Comparison of ENCODE assay signal across 21 mouse cellular contexts in the genomic region with DNA sequence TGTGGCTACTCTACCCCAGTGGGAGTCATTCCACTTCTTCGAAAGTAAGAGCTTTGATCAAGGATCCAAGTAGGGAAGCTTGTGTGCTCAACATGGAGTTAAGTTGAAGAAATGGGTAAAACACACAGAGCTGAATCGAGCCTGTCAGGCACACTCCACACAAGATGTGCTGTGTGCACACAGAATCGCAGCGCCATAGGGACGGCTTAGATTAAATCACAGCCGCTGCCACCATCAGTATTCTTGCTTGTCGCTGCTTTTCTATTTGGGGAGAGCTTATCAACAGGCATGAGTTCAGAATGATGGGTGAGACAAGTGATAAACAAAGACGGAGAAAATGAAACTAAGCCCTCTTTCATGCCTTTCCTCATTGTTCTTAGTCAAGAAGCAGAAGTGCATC.
A peak's percentile ranks its signal among the peaks of the same experiment; 100 is the strongest.
DNase-seq lines count a peak whose midpoint lies in the region; ATAC-seq and TF ChIP-seq lines count a peak whose summit lies in the region.
"Had no signal": no experiment of that assay in that cellular context is flagged by ENCODE, and none has a peak within 500 bp of the region (broad histone marks: within the 10 kb centered on the region; RNA-seq: fewer than 3 reads in every experiment).

No protein-coding gene starts in this region.

- 48% methylated on average over 8 of the region's 8 CpGs for WGBS in heart, embryonic 12.5 days
- 59% methylated on average over 8 of the region's 8 CpGs for WGBS in hindbrain, postnatal 0 days
- 64% methylated on average over 8 of the region's 8 CpGs for WGBS in hindbrain, embryonic 12.5 days
- WGBS in liver, postnatal 0 days (ENCODE audit: insufficient replicate concordance): 67% methylated on average over 8 of the region's 8 CpGs

- H3K9ac ChIP-seq in heart, embryonic 12.5 days: no peak overlapping the region
- H3K9ac ChIP-seq in hindbrain, postnatal 0 days (replicated peaks; ENCODE audit: low read length): no peak overlapping the region
- no peak overlapping the region for H3K9ac ChIP-seq in hindbrain, embryonic 12.5 days
- no peak overlapping the region for H3K9ac ChIP-seq in liver, postnatal 0 days (replicated peaks)
- H3K9ac ChIP-seq: embryonic facial prominence, embryonic 12.5 days; liver, embryonic 12.5 days; stomach, embryonic 15.5 days had no signal

- no peak for TF ChIP-seq EP300 in liver, postnatal 0 days (IDR thresholded peaks at IDR 0.05; ENCODE audit: low read depth)

- H3K4me3 ChIP-seq in heart, embryonic 12.5 days: peak overlapping the region; percentile 21
- H3K4me3 ChIP-seq in hindbrain, postnatal 0 days (ENCODE audit: low read length): no peak overlapping the region
- no peak overlapping the region for H3K4me3 ChIP-seq in hindbrain, embryonic 12.5 days
- no peak overlapping the region for H3K4me3 ChIP-seq in liver, postnatal 0 days (ENCODE audit: low read depth, low read length)
- H3K4me3 ChIP-seq: embryonic facial prominence, embryonic 12.5 days; limb, embryonic 10.5 days; liver, embryonic 12.5 days; megakaryocyte, embryonic 14.5 days; stomach, embryonic 15.5 days had no signal

- no peaks in the 10 kb centered on the region for H3K9me3 ChIP-seq in heart, embryonic 12.5 days (replicated peaks)
- H3K9me3 ChIP-seq in hindbrain, postnatal 0 days (ENCODE audit: low read length): no peaks in the 10 kb centered on the region
- no peaks in the 10 kb centered on the region for H3K9me3 ChIP-seq in hindbrain, embryonic 12.5 days (replicated peaks)
- H3K9me3 ChIP-seq in liver, postnatal 0 days (ENCODE audit: low read length): no peaks in the 10 kb centered on the region
- H3K9me3 ChIP-seq: embryonic facial prominence, embryonic 12.5 days; limb, embryonic 10.5 days; liver, embryonic 12.5 days; stomach, embryonic 15.5 days had no signal

- H3K27me3 ChIP-seq in heart, embryonic 12.5 days (replicated peaks): no peaks in the 10 kb centered on the region
- H3K27me3 ChIP-seq in hindbrain, postnatal 0 days (ENCODE audit: insufficient read depth, low read length): no peaks in the 10 kb centered on the region
- H3K27me3 ChIP-seq in hindbrain, embryonic 12.5 days: no peaks in the 10 kb centered on the region
- no peaks in the 10 kb centered on the region for H3K27me3 ChIP-seq in liver, postnatal 0 days (ENCODE audit: insufficient read depth, low read length)
- H3K27me3 ChIP-seq: embryonic facial prominence, embryonic 12.5 days; liver, embryonic 12.5 days; megakaryocyte, embryonic 14.5 days; stomach, embryonic 15.5 days had no signal

- intact Hi-C loops in heart, postnatal 36 days (cut with DNase I): no loop called here

- no peak for TF ChIP-seq CTCF in hindbrain, postnatal 0 days (IDR thresholded peaks at IDR 0.05; ENCODE audit: low read depth)
- TF ChIP-seq CTCF in liver, postnatal 0 days (IDR thresholded peaks at IDR 0.05; ENCODE audit: low read depth): no peak

- DNase-seq in heart, postnatal 36 days: no peak
- peak; percentile 19 for DNase-seq in hindbrain, postnatal 0 days (ENCODE audit: low spot score)
- peak; percentile 10 to 18 for DNase-seq in right cerebral cortex, adult 2 months (ENCODE audit: low spot score in 2 of 2)
- DNase-seq in right cerebral cortex, postnatal 36 days (ENCODE audit: low spot score in 2 of 2): no peak
- peak; percentile 10 for DNase-seq in right cerebral cortex, postnatal 4 days
- DNase-seq in liver, postnatal 0 days: no peak
- DNase-seq: cerebellum, adult 11-12 months; cerebellum, postnatal 36 days; gastrocnemius, postnatal 10 days; kidney, adult 9 months; kidney, postnatal 4 days; layer of hippocampus, postnatal 36 days; lung, postnatal 10 days; spleen, adult 18-20 months had no signal

- H3K4me2 ChIP-seq in heart, embryonic 12.5 days: peak overlapping the region; percentile 35
- peak overlapping the region; percentile 34; the same call in 1 of the 2 replicates for H3K4me2 ChIP-seq in hindbrain, postnatal 0 days (ENCODE audit: low read depth, low read length)
- no peak overlapping the region for H3K4me2 ChIP-seq in hindbrain, embryonic 12.5 days (replicated peaks)
- no peak overlapping the region for H3K4me2 ChIP-seq in liver, postnatal 0 days (ENCODE audit: low read depth, low read length)
- H3K4me2 ChIP-seq: embryonic facial prominence, embryonic 12.5 days; liver, embryonic 12.5 days; stomach, embryonic 15.5 days had no signal

- no peak overlapping the region for H3K27ac ChIP-seq in heart, embryonic 12.5 days (ENCODE audit: poor library complexity, severe bottlenecking)
- no peak overlapping the region for H3K27ac ChIP-seq in hindbrain, postnatal 0 days
- H3K27ac ChIP-seq in hindbrain, embryonic 12.5 days: no peak overlapping the region
- H3K27ac ChIP-seq in liver, postnatal 0 days (ENCODE audit: low read depth): no peak overlapping the region
- H3K27ac ChIP-seq: embryonic facial prominence, embryonic 12.5 days; limb, embryonic 10.5 days; liver, embryonic 12.5 days; stomach, embryonic 15.5 days had no signal

- no peaks in the 10 kb centered on the region for H3K36me3 ChIP-seq in heart, embryonic 12.5 days
- no peaks in the 10 kb centered on the region for H3K36me3 ChIP-seq in hindbrain, postnatal 0 days (ENCODE audit: insufficient read depth, low read length)
- H3K36me3 ChIP-seq in hindbrain, embryonic 12.5 days: no peaks in the 10 kb centered on the region
- no peaks in the 10 kb centered on the region for H3K36me3 ChIP-seq in liver, postnatal 0 days (replicated peaks; ENCODE audit: insufficient read depth, low read length)
- H3K36me3 ChIP-seq: embryonic facial prominence, embryonic 12.5 days; limb, embryonic 10.5 days; liver, embryonic 12.5 days; stomach, embryonic 15.5 days had no signal

- H3K4me1 ChIP-seq in heart, embryonic 12.5 days (replicated peaks): no peaks in the 10 kb centered on the region
- H3K4me1 ChIP-seq in hindbrain, postnatal 0 days (ENCODE audit: insufficient read depth, low read length): no peaks in the 10 kb centered on the region
- H3K4me1 ChIP-seq in hindbrain, embryonic 12.5 days: 0 out of 2 replicates have a peak, but pooled peaks cover 2% of the 10 kb centered on the region
- H3K4me1 ChIP-seq in liver, postnatal 0 days (ENCODE audit: insufficient read depth): no peaks in the 10 kb centered on the region
- H3K4me1 ChIP-seq: embryonic facial prominence, embryonic 12.5 days; liver, embryonic 12.5 days; megakaryocyte, embryonic 14.5 days; stomach, embryonic 15.5 days had no signal

- ATAC-seq in heart, embryonic 12.5 days (ENCODE audit: insufficient number of reproducible peaks, low FRiP score): no peak
- ATAC-seq in hindbrain, postnatal 0 days: no peak
- no peak for ATAC-seq in hindbrain, embryonic 12.5 days (ENCODE audit: low FRiP score)
- ATAC-seq in liver, postnatal 0 days: no peak
- ATAC-seq: liver, embryonic 12.5 days had no signal

Comparison
In these comparisons a context has a peak if more than half of its experiments do, and no peak if none do; other contexts are left out.
1. H3K4me2 ChIP-seq: peak in heart, embryonic 12.5 days (single experiment) and hindbrain, postnatal 0 days (single experiment); none in hindbrain, embryonic 12.5 days (single experiment) and liver, postnatal 0 days (single experiment).
2. DNase-seq: peak in hindbrain, postnatal 0 days (single experiment), right cerebral cortex, adult 2 months (2 of 2) and right cerebral cortex, postnatal 4 days (single experiment); none in heart, postnatal 36 days (0 of 2), right cerebral cortex, postnatal 36 days (0 of 2) and liver, postnatal 0 days (single experiment).